Mouse (Mus musculus): Measurements from ENCODE around the gene Trim59. TPM values are rescaled to one million over a fixed set of nuclear protein-coding genes. Genes with fewer than 3 reads are reported as not detected.

The Trim59 gene
- 1.0 and 1.7 TPM in 2 replicates for polyA plus RNA-seq (2012; rRNA removed)

- peaks cover 2% of the 10 kb centered on the region; the same call in 1 of the 2 replicates for H3K36me3 ChIP-seq (ENCODE audit: control insufficient read depth, insufficient read depth, low read length)
- H3K4me3 ChIP-seq (ENCODE audit: low read depth, low read length) = peak within 1 kb of the TSS; percentile 89
- under 1% methylated on average over 78 of the region's 80 CpGs for WGBS
- H3K4me1 ChIP-seq (ENCODE audit: control insufficient read depth, insufficient read depth, insufficient read length, low read length) = no peaks in the 10 kb centered on the region
- peak within 1 kb of the TSS; percentile 63 for H3K27ac ChIP-seq (ENCODE audit: insufficient read depth, low read depth, low read length)
- no peak for TF ChIP-seq CTCF (IDR thresholded peaks at IDR 0.05; ENCODE audit: extremely low read depth, insufficient read length, insufficient replicate concordance, low read depth, low read length)
- peak; percentile 52 for TF ChIP-seq POLR2A (IDR thresholded peaks at IDR 0.05; ENCODE audit: low read depth, low read length)
- no peaks in the 10 kb centered on the region for H3K27me3 ChIP-seq (ENCODE audit: control insufficient read depth, insufficient read depth, low read length)
These were observed at the start of gene Trim59 for GRCm38 (mm10) chr3:69044645-69045399. TSS of gene Trim59 (minus strand) at chr3:69044755.

- no peaks in the 10 kb centered on the region for H3K4me1 ChIP-seq (ENCODE audit: control insufficient read depth, insufficient read depth, insufficient read length, low read length)
- no peak for TF ChIP-seq CTCF (IDR thresholded peaks at IDR 0.05; ENCODE audit: extremely low read depth, insufficient read length, insufficient replicate concordance, low read depth, low read length)
- TF ChIP-seq POLR2A (IDR thresholded peaks at IDR 0.05; ENCODE audit: low read depth, low read length) = no peak
- H3K36me3 ChIP-seq (ENCODE audit: control insufficient read depth, insufficient read depth, low read length) = peaks cover 1% of the 10 kb centered on the region; the same call in 1 of the 2 replicates
- H3K4me3 ChIP-seq (ENCODE audit: low read depth, low read length) = no peak overlapping the region
- H3K27me3 ChIP-seq (ENCODE audit: control insufficient read depth, insufficient read depth, low read length) = no peaks in the 10 kb centered on the region
- no peak overlapping the region for H3K27ac ChIP-seq (ENCODE audit: insufficient read depth, low read depth, low read length)
- WGBS = 56% methylated on average over 1 of the region's 1 CpGs
These were observed 19.4 kb upstream of the Trim59 start for GRCm38 (mm10) chr3:69064005-69064404.

GRCm38 (mm10) chr3:69062764-69063163, 18.2 kb upstream of the Trim59 start:
- no peak overlapping the region for H3K4me3 ChIP-seq (ENCODE audit: low read depth, low read length)
- H3K27me3 ChIP-seq (ENCODE audit: control insufficient read depth, insufficient read depth, low read length) = no peaks in the 10 kb centered on the region
- H3K4me1 ChIP-seq (ENCODE audit: control insufficient read depth, insufficient read depth, insufficient read length, low read length) = no peaks in the 10 kb centered on the region
- H3K27ac ChIP-seq (ENCODE audit: insufficient read depth, low read depth, low read length) = no peak overlapping the region
- 86% methylated on average over 1 of the region's 1 CpGs for WGBS
- TF ChIP-seq POLR2A (IDR thresholded peaks at IDR 0.05; ENCODE audit: low read depth, low read length) (no peak), CTCF (IDR thresholded peaks at IDR 0.05; ENCODE audit: extremely low read depth, insufficient read length, insufficient replicate concordance, low read depth, low read length) (no peak)
- no peaks in the 10 kb centered on the region for H3K36me3 ChIP-seq (ENCODE audit: control insufficient read depth, insufficient read depth, low read length)

GRCm38 (mm10) chr3:69060672-69061071, 16.1 kb upstream of the Trim59 start:
- H3K27me3 ChIP-seq (ENCODE audit: control insufficient read depth, insufficient read depth, low read length) = no peaks in the 10 kb centered on the region
- no peaks in the 10 kb centered on the region for H3K36me3 ChIP-seq (ENCODE audit: control insufficient read depth, insufficient read depth, low read length)
- no peak for TF ChIP-seq POLR2A (IDR thresholded peaks at IDR 0.05; ENCODE audit: low read depth, low read length)
- no peak for TF ChIP-seq CTCF (IDR thresholded peaks at IDR 0.05; ENCODE audit: extremely low read depth, insufficient read length, insufficient replicate concordance, low read depth, low read length)
- 95% methylated on average over 4 of the region's 4 CpGs for WGBS
- no peak overlapping the region for H3K27ac ChIP-seq (ENCODE audit: insufficient read depth, low read depth, low read length)
- no peak overlapping the region for H3K4me3 ChIP-seq (ENCODE audit: low read depth, low read length)
- no peaks in the 10 kb centered on the region for H3K4me1 ChIP-seq (ENCODE audit: control insufficient read depth, insufficient read depth, insufficient read length, low read length)

- H3K27ac ChIP-seq (ENCODE audit: insufficient read depth, low read depth, low read length) = no peak overlapping the region
- H3K4me3 ChIP-seq (ENCODE audit: low read depth, low read length) = no peak overlapping the region
- WGBS = 88% methylated on average over 3 of the region's 3 CpGs
- TF ChIP-seq CTCF (IDR thresholded peaks at IDR 0.05; ENCODE audit: extremely low read depth, insufficient read length, insufficient replicate concordance, low read depth, low read length) (no peak), POLR2A (IDR thresholded peaks at IDR 0.05; ENCODE audit: low read depth, low read length) (no peak)
- no peaks in the 10 kb centered on the region for H3K27me3 ChIP-seq (ENCODE audit: control insufficient read depth, insufficient read depth, low read length)
- H3K4me1 ChIP-seq (ENCODE audit: control insufficient read depth, insufficient read depth, insufficient read length, low read length) = no peaks in the 10 kb centered on the region
- H3K36me3 ChIP-seq (ENCODE audit: control insufficient read depth, insufficient read depth, low read length) = no peaks in the 10 kb centered on the region
These were observed 11.3 kb upstream of the Trim59 start for GRCm38 (mm10) chr3:69055871-69056270.

GRCm38 (mm10) chr3:69054760-69055432, 10.3 kb upstream of the Trim59 start:
- H3K4me3 ChIP-seq (ENCODE audit: low read depth, low read length) = no peak overlapping the region
- H3K36me3 ChIP-seq (ENCODE audit: control insufficient read depth, insufficient read depth, low read length) = no peaks in the 10 kb centered on the region
- no peaks in the 10 kb centered on the region for H3K4me1 ChIP-seq (ENCODE audit: control insufficient read depth, insufficient read depth, insufficient read length, low read length)
- no peaks in the 10 kb centered on the region for H3K27me3 ChIP-seq (ENCODE audit: control insufficient read depth, insufficient read depth, low read length)
- TF ChIP-seq POLR2A (IDR thresholded peaks at IDR 0.05; ENCODE audit: low read depth, low read length) (no peak), CTCF (IDR thresholded peaks at IDR 0.05; ENCODE audit: extremely low read depth, insufficient read length, insufficient replicate concordance, low read depth, low read length) (no peak)
- WGBS = 71% methylated on average over 7 of the region's 7 CpGs
- no peak overlapping the region for H3K27ac ChIP-seq (ENCODE audit: insufficient read depth, low read depth, low read length)

- no peak overlapping the region for H3K27ac ChIP-seq (ENCODE audit: insufficient read depth, low read depth, low read length)
- no peak for TF ChIP-seq CTCF (IDR thresholded peaks at IDR 0.05; ENCODE audit: extremely low read depth, insufficient read length, insufficient replicate concordance, low read depth, low read length)
- no peak for TF ChIP-seq POLR2A (IDR thresholded peaks at IDR 0.05; ENCODE audit: low read depth, low read length)
- H3K36me3 ChIP-seq (ENCODE audit: control insufficient read depth, insufficient read depth, low read length) = no peaks in the 10 kb centered on the region
- no peaks in the 10 kb centered on the region for H3K4me1 ChIP-seq (ENCODE audit: control insufficient read depth, insufficient read depth, insufficient read length, low read length)
- WGBS = 83% methylated on average over 11 of the region's 11 CpGs
- no peaks in the 10 kb centered on the region for H3K27me3 ChIP-seq (ENCODE audit: control insufficient read depth, insufficient read depth, low read length)
- no peak overlapping the region for H3K4me3 ChIP-seq (ENCODE audit: low read depth, low read length)
These were observed 7.3 kb upstream of the Trim59 start for GRCm38 (mm10) chr3:69051894-69052293.
